13 mouse cellular contexts compared by ENCODE assay signal in the genomic region with DNA sequence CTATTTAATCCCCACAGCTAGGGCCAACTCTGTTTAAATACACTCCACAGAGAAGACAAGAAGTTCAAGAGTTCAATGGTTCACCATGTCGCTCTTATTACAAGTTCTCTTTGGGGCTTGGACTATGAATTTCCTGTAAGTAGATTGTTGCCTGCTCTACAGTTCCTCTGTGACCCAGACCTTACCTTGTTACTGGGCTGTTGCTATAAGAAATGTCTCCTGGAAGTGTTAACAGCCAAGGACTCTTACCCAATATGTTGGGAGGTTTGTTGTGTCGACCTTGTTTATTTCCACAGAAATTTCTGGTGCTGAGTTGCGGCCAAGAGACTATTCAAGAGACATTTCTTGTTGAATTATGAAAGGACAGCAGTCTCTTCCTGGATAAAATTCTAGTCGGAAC.
"Had no signal": no experiment of that assay in that cellular context is flagged by ENCODE, and none has a peak within 500 bp of the region (broad histone marks: within the 10 kb centered on the region; RNA-seq: fewer than 3 reads in every experiment).

No protein-coding gene starts in this region.

- H3K9me3 ChIP-seq: kidney, embryonic 15.5 days; limb, embryonic 12.5 days; midbrain, embryonic 13.5 days; neural tube, embryonic 15.5 days had no signal

- H3K4me3 ChIP-seq: kidney, embryonic 15.5 days; left cerebral cortex, adult 2 months; limb, embryonic 12.5 days; midbrain, embryonic 13.5 days; myocyte; neural tube, embryonic 15.5 days had no signal

- H3K4me1 ChIP-seq: limb, embryonic 12.5 days; midbrain, embryonic 13.5 days; neural tube, embryonic 15.5 days had no signal

- H3K9ac ChIP-seq: kidney, embryonic 15.5 days; limb, embryonic 12.5 days; liver, embryonic 14.5 days; lung, embryonic 14.5 days; midbrain, embryonic 13.5 days; neural tube, embryonic 15.5 days had no signal

- ATAC-seq: midbrain, embryonic 13.5 days had no signal

- DNase-seq: kidney, adult 11 months; kidney, postnatal 14 days; lung, embryonic 14.5 days; right cerebral cortex, adult 18-20 months; right cerebral cortex, postnatal 25 days; thymus, postnatal 36 days had no signal

- H3K36me3 ChIP-seq: kidney, embryonic 15.5 days; limb, embryonic 12.5 days; midbrain, embryonic 13.5 days; neural tube, embryonic 15.5 days had no signal

- H3K27me3 ChIP-seq: kidney, embryonic 15.5 days; limb, embryonic 12.5 days; midbrain, embryonic 13.5 days; neural tube, embryonic 15.5 days had no signal

- H3K27ac ChIP-seq: kidney, embryonic 15.5 days; left cerebral cortex, adult 2 months; limb, embryonic 12.5 days; liver, embryonic 14.5 days; midbrain, embryonic 13.5 days; neural tube, embryonic 15.5 days had no signal

- H3K4me2 ChIP-seq: kidney, embryonic 15.5 days; limb, embryonic 12.5 days; lung, embryonic 14.5 days; midbrain, embryonic 13.5 days; neural tube, embryonic 15.5 days had no signal
